Mouse (Mus musculus) kidney, embryonic 15.5 days (tissue): ENCODE measurements around the gene Dock10. TPM values are rescaled to one million over a fixed set of nuclear protein-coding genes. Genes with fewer than 3 reads are reported as not detected.
A peak's percentile ranks its signal among the peaks of the same experiment; 100 is the strongest.

ENCODE experiments used
- ATAC-seq: fragments of 200-750 bp; cut with Nextera tagmentation; replicated peaks from 2 replicates; pipeline ENCODE4 v1.8.0; 2017; ENCODE audit warnings: moderate TSS enrichment; ENCODE audit not compliant: low FRiP score
- H3K27ac ChIP-seq: fragments of 300-500 bp; sonication (generic); 2 replicates; pipeline ENCODE4 v1.5.1; 2015; ENCODE audit warnings: mild to moderate bottlenecking, inconsistent platforms
- H3K27me3 ChIP-seq: fragments of 300-500 bp; sonication (generic); 2 replicates; pipeline ENCODE4 v1.6.1; 2015; ENCODE audit warnings: inconsistent platforms
- H3K36me3 ChIP-seq: fragments of 300-500 bp; sonication (generic); 2 replicates; pipeline ENCODE4 v1.6.1; 2015; ENCODE audit warnings: inconsistent platforms
- H3K4me1 ChIP-seq: fragments of 300-500 bp; sonication (generic); 2 replicates; pipeline ENCODE4 v1.6.1; 2015; ENCODE audit warnings: inconsistent platforms
- H3K4me2 ChIP-seq: fragments of 300-500 bp; sonication (generic); 2 replicates; pipeline ENCODE4 v1.6.1; 2015; ENCODE audit warnings: moderate library complexity, mild to moderate bottlenecking, inconsistent platforms
- H3K4me3 ChIP-seq: fragments of 300-500 bp; sonication (generic); replicated peaks from 2 replicates; pipeline ENCODE4 v1.5.1; 2015; ENCODE audit warnings: mild to moderate bottlenecking, inconsistent platforms
- H3K9ac ChIP-seq: fragments of 300-500 bp; sonication (generic); 2 replicates; pipeline ENCODE4 v1.6.1; 2015; ENCODE audit warnings: mild to moderate bottlenecking, inconsistent platforms
- H3K9me3 ChIP-seq: fragments of 300-500 bp; sonication (generic); replicated peaks from 2 replicates; pipeline ENCODE4 v1.6.1; 2016; ENCODE audit warnings: inconsistent platforms
- WGBS: fragments of 180-500 bp; shearing (Covaris S2); methylation state at CpG from one replicate; pipeline ENCODE4 v1.1.7; 2015; ENCODE audit warnings: mixed read lengths; 5-methylcytosine and 5-hydroxymethylcytosine counted together
- polyA plus RNA-seq: library from polyadenylated mRNA; unstranded; fragments of >200 nt; fragmentation: Nextera tagmentation; extraction: Ambion mirVana; gene quantifications from 2 replicates; pipeline ENCODE4 v1.2.1, GENCODE M21; 2015

Dock10 gene
- polyA plus RNA-seq = 4.6 and 4.7 TPM in 2 replicates

DNA sequence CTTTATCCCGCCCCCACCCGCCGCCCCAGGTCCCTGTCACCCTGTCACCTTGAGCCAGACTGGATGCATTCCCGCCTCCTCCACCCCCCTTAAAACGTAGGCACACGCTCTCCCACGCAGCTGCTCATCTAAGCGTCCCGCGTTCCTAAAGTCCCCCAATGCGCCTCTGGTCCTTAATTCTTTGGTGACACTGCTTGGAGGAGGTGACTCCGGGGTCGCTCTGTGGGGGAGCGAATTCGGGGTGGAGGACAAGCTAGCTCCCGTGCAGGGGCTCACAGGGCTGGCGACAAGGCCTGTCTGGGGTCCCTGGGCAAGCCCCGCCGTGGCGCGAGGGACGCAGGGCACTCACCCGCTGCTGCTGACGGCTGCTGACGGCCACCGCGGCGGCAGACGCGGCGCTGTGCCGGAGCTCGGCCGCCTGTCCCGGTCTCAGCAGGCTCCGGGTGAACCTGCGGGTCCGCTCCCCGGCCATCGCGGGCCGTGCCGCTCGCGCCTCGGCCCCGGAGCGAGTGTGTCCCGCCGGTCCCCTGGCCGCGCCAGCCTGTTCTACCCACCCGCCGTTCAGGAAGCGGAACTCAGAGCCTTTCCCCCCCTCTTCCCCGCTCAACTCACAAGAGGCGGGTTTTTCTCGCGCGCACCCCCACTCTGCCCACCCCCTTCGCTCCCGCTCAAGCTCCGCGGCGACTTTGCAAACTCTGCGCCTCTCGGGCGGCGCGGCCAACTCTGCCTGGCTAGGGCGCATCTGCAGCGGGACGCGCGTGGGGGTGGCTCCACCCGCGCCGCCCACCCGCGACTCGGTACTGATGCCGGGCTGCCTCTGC, at the start of gene Dock10:
TSS of gene Dock10 (minus strand) at position 551 of the 821 bp plus-strand sequence.
- under 1% methylated on average over 80 of the region's 82 CpGs for WGBS
- H3K4me1 ChIP-seq = peaks cover 20% of the 10 kb centered on the region
- ATAC-seq = peak; percentile 82
- peak within 1 kb of the TSS; percentile 92 for H3K4me2 ChIP-seq
- no peaks in the 10 kb centered on the region for H3K36me3 ChIP-seq
- H3K9me3 ChIP-seq = no peaks in the 10 kb centered on the region
- H3K27me3 ChIP-seq = peaks cover 24% of the 10 kb centered on the region; the same call in 1 of the 2 replicates
- peak within 1 kb of the TSS; percentile 73 for H3K27ac ChIP-seq
- H3K4me3 ChIP-seq = peak within 1 kb of the TSS; percentile 64
- peak within 1 kb of the TSS; percentile 45 for H3K9ac ChIP-seq

DNA sequence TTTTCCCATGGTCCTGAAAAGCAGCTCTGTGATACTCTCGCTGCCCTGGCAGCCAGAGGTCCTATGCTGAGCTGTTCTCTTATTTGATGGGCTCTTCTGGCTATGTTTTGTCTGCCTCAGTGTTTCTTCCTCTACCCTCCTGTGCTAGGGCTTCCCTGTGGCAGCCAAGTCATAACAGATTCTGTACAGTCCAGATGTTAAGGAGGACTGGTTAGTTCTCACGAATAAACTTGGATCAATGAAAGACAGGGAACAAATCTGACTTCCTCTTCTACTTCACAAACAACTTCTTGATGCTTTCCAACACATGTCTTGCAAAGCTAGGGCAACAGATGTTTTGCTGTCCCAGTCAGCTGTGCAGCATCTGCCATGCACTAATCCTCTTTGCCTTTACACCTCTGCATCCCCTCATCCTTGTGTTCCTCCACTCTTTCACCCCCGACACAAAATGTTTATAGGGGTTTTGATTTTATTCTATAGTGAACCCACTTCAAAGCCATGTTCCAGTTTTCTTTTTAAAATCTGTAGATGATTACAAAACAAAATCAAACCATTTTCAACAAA, 48.6 kb upstream of the Dock10 start:
- Histone ChIP-seq H3K27me3 (no peaks in the 10 kb centered on the region), H3K4me2 (no peak overlapping the region), H3K4me3 (no peak overlapping the region), H3K36me3 (no peaks in the 10 kb centered on the region), H3K9ac (no peak overlapping the region), H3K9me3 (no peaks in the 10 kb centered on the region), H3K27ac (no peak overlapping the region), H3K4me1 (no peaks in the 10 kb centered on the region)
- WGBS = 76% methylated on average over 3 of the region's 3 CpGs
- no peak for ATAC-seq

- 63% methylated on average over 3 of the region's 3 CpGs for WGBS
- Histone ChIP-seq H3K9me3 (no peaks in the 10 kb centered on the region), H3K4me1 (no peaks in the 10 kb centered on the region), H3K27me3 (no peaks in the 10 kb centered on the region), H3K4me3 (no peak overlapping the region), H3K4me2 (no peak overlapping the region), H3K36me3 (no peaks in the 10 kb centered on the region), H3K27ac (no peak overlapping the region), H3K9ac (no peak overlapping the region)
- no peak for ATAC-seq
Observed at GRCm38 (mm10) chr1:80802023-80802422, 43.7 kb upstream of the Dock10 start.

DNA sequence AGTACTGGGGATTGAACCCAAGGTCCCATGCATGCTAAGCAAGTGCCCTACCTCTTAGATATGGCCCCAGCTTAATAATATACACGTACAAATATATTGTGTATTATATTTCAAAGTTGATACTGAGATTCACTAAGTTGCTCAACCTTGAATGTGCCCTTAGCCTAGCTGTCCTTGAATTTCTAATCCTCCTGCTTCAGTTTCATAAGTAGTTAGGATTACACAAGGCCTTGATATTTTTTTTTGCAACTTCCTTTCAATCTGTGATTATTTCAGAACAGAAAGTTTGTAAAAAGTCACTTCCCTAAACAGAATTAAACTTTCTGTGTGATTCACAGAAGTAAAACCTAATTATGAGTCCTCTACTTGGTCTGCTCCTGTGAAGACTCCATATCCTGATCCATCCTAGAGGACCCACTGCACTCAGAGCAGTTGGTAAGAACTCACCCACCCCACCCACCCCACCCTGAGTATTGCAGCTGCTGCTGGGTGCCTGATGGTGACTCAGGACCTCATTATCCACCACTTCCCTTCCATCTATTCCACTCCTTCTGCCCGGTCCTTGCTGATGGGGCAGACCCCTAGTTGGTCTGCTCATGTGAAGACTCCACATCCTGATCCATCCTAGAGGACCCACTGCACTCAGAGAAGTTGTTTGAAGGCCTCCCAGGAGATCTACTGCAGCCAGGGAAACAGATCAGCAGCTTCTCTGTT, 26.9 kb upstream of the Dock10 start:
- ATAC-seq = no peak
- H3K4me2 ChIP-seq = no peak overlapping the region
- no peak overlapping the region for H3K27ac ChIP-seq
- no peak overlapping the region for H3K9ac ChIP-seq
- no peaks in the 10 kb centered on the region for H3K4me1 ChIP-seq
- no peaks in the 10 kb centered on the region for H3K36me3 ChIP-seq
- WGBS = 81% methylated on average over 2 of the region's 2 CpGs
- H3K27me3 ChIP-seq = no peaks in the 10 kb centered on the region
- no peaks in the 10 kb centered on the region for H3K9me3 ChIP-seq
- H3K4me3 ChIP-seq = no peak overlapping the region

GRCm38 (mm10) chr1:80784155-80784554, 25.8 kb upstream of the Dock10 start:
- H3K36me3 ChIP-seq = no peaks in the 10 kb centered on the region
- WGBS = 37% methylated on average over 3 of the region's 3 CpGs
- H3K4me2 ChIP-seq = no peak overlapping the region
- H3K9me3 ChIP-seq = no peaks in the 10 kb centered on the region
- no peaks in the 10 kb centered on the region for H3K4me1 ChIP-seq
- no peak overlapping the region for H3K4me3 ChIP-seq
- H3K27me3 ChIP-seq = no peaks in the 10 kb centered on the region
- no peak for ATAC-seq
- H3K9ac ChIP-seq = no peak overlapping the region
- no peak overlapping the region for H3K27ac ChIP-seq

GRCm38 (mm10) chr1:80765504-80765903, 7.2 kb upstream of the Dock10 start:
- Histone ChIP-seq H3K36me3 (no peaks in the 10 kb centered on the region), H3K4me1 (no peaks in the 10 kb centered on the region), H3K9ac (no peak overlapping the region), H3K9me3 (no peaks in the 10 kb centered on the region), H3K27ac (no peak overlapping the region), H3K4me2 (no peak overlapping the region), H3K4me3 (no peak overlapping the region), H3K27me3 (no peaks in the 10 kb centered on the region)
- 76% methylated on average over 2 of the region's 2 CpGs for WGBS
- ATAC-seq = no peak

GRCm38 (mm10) chr1:80763042-80763950, 5.0 kb upstream of the Dock10 start:
- 81% methylated on average over 4 of the region's 4 CpGs for WGBS
- Histone ChIP-seq H3K4me3 (no peak overlapping the region), H3K27ac (no peak overlapping the region), H3K27me3 (0 out of 2 replicates have a peak, but pooled peaks cover 15% of the 10 kb centered on the region), H3K4me1 (0 out of 2 replicates have a peak, but pooled peaks cover 4% of the 10 kb centered on the region), H3K36me3 (no peaks in the 10 kb centered on the region), H3K4me2 (no peak overlapping the region), H3K9me3 (no peaks in the 10 kb centered on the region), H3K9ac (no peak overlapping the region)
- ATAC-seq = no peak

- Histone ChIP-seq H3K27ac (peak overlapping the region; percentile 73; the same call in 1 of the 2 replicates), H3K4me2 (peak overlapping the region; percentile 92), H3K4me3 (peak overlapping the region; percentile 64), H3K9ac (peak overlapping the region; percentile 45), H3K4me1 (peaks cover 20% of the 10 kb centered on the region), H3K9me3 (no peaks in the 10 kb centered on the region), H3K36me3 (no peaks in the 10 kb centered on the region), H3K27me3 (peaks cover 24% of the 10 kb centered on the region; the same call in 1 of the 2 replicates)
- 12% methylated on average over 6 of the region's 6 CpGs for WGBS
- no peak; the same call in 1 of the 2 replicates for ATAC-seq
Observed at GRCm38 (mm10) chr1:80758798-80759184, 464 bp upstream of the Dock10 start.

DNA sequence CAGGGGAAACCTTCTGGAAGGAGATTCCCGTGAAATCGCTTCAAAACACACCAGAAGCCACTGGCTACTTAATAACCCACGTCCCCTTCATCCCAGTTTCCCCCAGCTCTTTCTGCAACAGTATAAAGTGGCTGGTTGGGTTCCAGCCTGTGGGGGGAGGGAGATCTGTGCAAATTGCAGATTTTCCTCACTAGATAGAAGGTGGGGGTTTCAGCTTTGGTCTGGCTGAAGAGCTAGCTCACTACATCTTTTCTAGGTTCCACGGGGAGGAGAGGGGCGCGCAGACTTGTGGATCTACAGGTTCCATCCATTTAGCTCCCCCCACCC, 714 bp downstream of the Dock10 start:
- peak; percentile 35 for ATAC-seq
- WGBS = 0% methylated on average over 6 of the region's 6 CpGs
- peak overlapping the region; percentile 92 for H3K4me2 ChIP-seq
- H3K4me1 ChIP-seq = peaks cover 20% of the 10 kb centered on the region
- no peaks in the 10 kb centered on the region for H3K9me3 ChIP-seq
- H3K9ac ChIP-seq = 0 out of 2 replicates have a peak overlapping the region, but pooled peaks have one; percentile 45
- peak overlapping the region; percentile 64 for H3K4me3 ChIP-seq
- H3K27ac ChIP-seq = no peak overlapping the region
- H3K27me3 ChIP-seq = peaks cover 24% of the 10 kb centered on the region; the same call in 1 of the 2 replicates
- no peaks in the 10 kb centered on the region for H3K36me3 ChIP-seq

DNA sequence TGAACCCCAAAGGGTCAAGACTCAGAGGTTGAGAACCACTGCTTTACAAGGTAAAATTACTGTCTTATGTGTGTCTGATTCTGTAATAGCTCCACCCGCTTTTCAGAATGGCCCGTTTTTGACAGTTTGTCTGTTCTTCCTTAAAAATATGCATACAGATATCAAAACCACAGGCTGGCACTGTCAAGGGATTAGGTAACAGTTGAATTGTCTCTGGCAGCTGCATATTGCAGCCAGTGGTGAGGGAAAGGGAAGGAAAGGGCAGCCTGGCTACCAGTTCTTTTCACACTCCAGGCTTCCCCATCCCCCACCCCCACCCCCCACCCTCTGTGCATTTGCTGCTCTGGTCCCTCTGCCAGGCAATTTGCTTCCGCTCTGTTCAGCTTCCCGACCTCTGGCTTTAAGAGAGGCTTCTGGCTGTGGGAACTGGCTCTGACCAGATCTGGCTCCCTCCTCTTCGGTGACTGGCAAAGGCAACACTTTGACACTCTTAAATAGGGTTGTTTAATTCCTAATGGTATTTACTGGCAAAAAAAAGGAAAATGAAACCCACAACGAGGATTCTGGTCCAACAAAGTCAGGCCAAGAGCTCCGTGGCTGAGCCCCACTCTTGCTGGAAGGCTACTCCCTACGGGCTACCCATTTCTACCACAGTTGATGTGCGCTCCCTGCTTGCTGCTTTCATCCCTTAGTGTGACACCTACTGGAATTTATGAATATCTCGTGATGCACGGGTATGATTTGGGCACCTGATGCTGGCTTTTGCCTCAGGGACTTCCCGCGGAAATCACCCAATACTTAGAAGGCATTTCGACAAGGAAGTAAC, 1.3 kb downstream of the Dock10 start:
- H3K36me3 ChIP-seq = no peaks in the 10 kb centered on the region
- ATAC-seq = peak; percentile 61
- no peak overlapping the region; the same call in 1 of the 2 replicates for H3K27ac ChIP-seq
- peak overlapping the region; percentile 64 for H3K4me3 ChIP-seq
- H3K9me3 ChIP-seq = no peaks in the 10 kb centered on the region
- peaks cover 24% of the 10 kb centered on the region; the same call in 1 of the 2 replicates for H3K27me3 ChIP-seq
- H3K4me2 ChIP-seq = peak overlapping the region; percentile 92
- H3K4me1 ChIP-seq = peaks cover 20% of the 10 kb centered on the region
- 6% methylated on average over 14 of the region's 14 CpGs for WGBS
- no peak overlapping the region for H3K9ac ChIP-seq

DNA sequence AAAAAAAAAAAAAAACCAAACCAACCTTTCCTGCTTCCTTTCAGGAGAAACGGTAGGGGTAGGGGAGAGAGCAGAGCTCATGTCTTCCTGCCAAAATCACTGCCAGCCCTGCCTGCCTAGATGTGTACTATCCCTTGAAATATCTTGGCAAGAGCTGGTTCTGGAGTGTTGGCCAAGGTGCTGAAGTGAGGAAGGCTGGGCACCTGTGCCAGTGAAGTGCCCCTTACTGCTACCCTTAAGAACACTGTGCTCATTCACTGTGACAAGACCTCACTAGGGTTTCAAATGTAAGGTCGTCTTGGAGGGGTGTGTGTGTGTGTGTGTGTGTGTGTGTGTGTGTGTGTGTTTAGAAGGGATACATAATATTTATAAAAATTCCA, 2.3 kb downstream of the Dock10 start:
- Histone ChIP-seq H3K36me3 (no peaks in the 10 kb centered on the region), H3K27me3 (peaks cover 24% of the 10 kb centered on the region; the same call in 1 of the 2 replicates), H3K4me2 (no peak overlapping the region), H3K27ac (no peak overlapping the region), H3K4me3 (no peak overlapping the region), H3K9me3 (no peaks in the 10 kb centered on the region), H3K9ac (no peak overlapping the region), H3K4me1 (peaks cover 20% of the 10 kb centered on the region)
- ATAC-seq = no peak
- WGBS = 40% methylated on average over 2 of the region's 2 CpGs
